Mouse (Mus musculus) forebrain, embryonic 13.5 days (tissue): ENCODE data around the gene Mreg. TPM values are rescaled to one million over a fixed set of nuclear protein-coding genes. Genes with fewer than 3 reads are reported as not detected.

ENCODE experiments used
- ATAC-seq: fragments of 200-750 bp; cut with Nextera tagmentation; 2 replicates; pipeline ENCODE4 v1.8.0; 2017
- H3K27ac ChIP-seq: fragments of 300-500 bp; sonication (generic); 2 replicates; pipeline ENCODE4 v1.5.1; 2015; ENCODE audit warnings: inconsistent platforms, mild to moderate bottlenecking, moderate library complexity
- H3K27me3 ChIP-seq: fragments of 300-500 bp; sonication (generic); 2 replicates; pipeline ENCODE4 v1.6.1; 2015; ENCODE audit warnings: mild to moderate bottlenecking, inconsistent platforms
- H3K36me3 ChIP-seq: fragments of 300-500 bp; sonication (generic); 2 replicates; pipeline ENCODE4 v1.6.1; 2015; ENCODE audit warnings: mild to moderate bottlenecking, inconsistent platforms; ENCODE audit not compliant: poor library complexity, severe bottlenecking
- H3K4me1 ChIP-seq: fragments of 300-500 bp; sonication (generic); 2 replicates; pipeline ENCODE4 v1.6.1; 2015; ENCODE audit warnings: inconsistent platforms
- H3K4me2 ChIP-seq: fragments of 300-500 bp; sonication (generic); 2 replicates; pipeline ENCODE4 v1.6.1; 2015; ENCODE audit warnings: inconsistent platforms, mild to moderate bottlenecking, moderate library complexity
- H3K4me3 ChIP-seq: fragments of 300-500 bp; sonication (generic); 2 replicates; pipeline ENCODE4 v1.5.1; 2015; ENCODE audit warnings: mild to moderate bottlenecking, inconsistent platforms
- H3K9ac ChIP-seq: fragments of 300-500 bp; sonication (generic); 2 replicates; pipeline ENCODE4 v1.6.1; 2015; ENCODE audit warnings: mild to moderate bottlenecking, inconsistent platforms
- H3K9me3 ChIP-seq: fragments of 300-500 bp; sonication (generic); replicated peaks from 2 replicates; pipeline ENCODE4 v1.6.1; 2016; ENCODE audit warnings: inconsistent platforms
- WGBS: fragments of 180-500 bp; shearing (Covaris S2); methylation state at CpG from one replicate; pipeline ENCODE4 v1.1.7; 2015; 5-methylcytosine and 5-hydroxymethylcytosine counted together
- polyA plus RNA-seq: library from polyadenylated mRNA; unstranded; fragments of >200 nt; fragmentation: Nextera tagmentation; extraction: Ambion mirVana; gene quantifications from 2 replicates; pipeline ENCODE4 v1.2.1, GENCODE M21; 2015

Gene Mreg
- polyA plus RNA-seq, 1 experiment from 2014 or later: 1.5 TPM

GRCm38 (mm10) chr1:72179947-72180346 is 32.2 kb downstream of the Mreg start:
- Histone ChIP-seq H3K27me3 (no peaks in the 10 kb centered on the region), H3K27ac (no peak overlapping the region), H3K9ac (no peak overlapping the region), H3K36me3 (no peaks in the 10 kb centered on the region), H3K4me2 (no peak overlapping the region), H3K4me1 (peaks cover 10% of the 10 kb centered on the region), H3K9me3 (no peaks in the 10 kb centered on the region), H3K4me3 (no peak overlapping the region)
- no peak for ATAC-seq
- WGBS: 87% methylated on average over 7 of the region's 7 CpGs

- H3K4me3 ChIP-seq: no peak overlapping the region
- H3K4me1 ChIP-seq: no peaks in the 10 kb centered on the region
- no peaks in the 10 kb centered on the region for H3K36me3 ChIP-seq
- H3K9ac ChIP-seq: no peak overlapping the region
- no peak overlapping the region for H3K4me2 ChIP-seq
- no peaks in the 10 kb centered on the region for H3K27me3 ChIP-seq
- ATAC-seq: no peak
- 85% methylated on average over 6 of the region's 6 CpGs for WGBS
- H3K27ac ChIP-seq: no peak overlapping the region
- H3K9me3 ChIP-seq: no peaks in the 10 kb centered on the region
These were observed 35.9 kb downstream of the Mreg start for GRCm38 (mm10) chr1:72176239-72176638.

- no peak for ATAC-seq
- H3K36me3 ChIP-seq: no peaks in the 10 kb centered on the region
- H3K4me1 ChIP-seq: no peaks in the 10 kb centered on the region
- no peak overlapping the region for H3K9ac ChIP-seq
- no peak overlapping the region for H3K4me2 ChIP-seq
- no peak overlapping the region for H3K4me3 ChIP-seq
- no peaks in the 10 kb centered on the region for H3K27me3 ChIP-seq
- H3K9me3 ChIP-seq: no peaks in the 10 kb centered on the region
- WGBS: 76% methylated on average over 7 of the region's 7 CpGs
- no peak overlapping the region for H3K27ac ChIP-seq
These were observed 37.9 kb downstream of the Mreg start for GRCm38 (mm10) chr1:72174183-72174582.

- no peaks in the 10 kb centered on the region for H3K27me3 ChIP-seq
- 81% methylated on average over 8 of the region's 8 CpGs for WGBS
- no peak for ATAC-seq
- H3K27ac ChIP-seq: no peak overlapping the region
- no peak overlapping the region for H3K4me3 ChIP-seq
- no peak overlapping the region for H3K9ac ChIP-seq
- no peaks in the 10 kb centered on the region for H3K36me3 ChIP-seq
- H3K9me3 ChIP-seq: no peaks in the 10 kb centered on the region
- no peak overlapping the region for H3K4me2 ChIP-seq
- H3K4me1 ChIP-seq: no peaks in the 10 kb centered on the region
These were observed 38.6 kb downstream of the Mreg start for GRCm38 (mm10) chr1:72173402-72174051.

GRCm38 (mm10) chr1:72172788-72173187 is 39.3 kb downstream of the Mreg start:
- Histone ChIP-seq H3K4me1 (no peaks in the 10 kb centered on the region), H3K36me3 (no peaks in the 10 kb centered on the region), H3K4me2 (no peak overlapping the region), H3K4me3 (no peak overlapping the region), H3K9me3 (no peaks in the 10 kb centered on the region), H3K27me3 (no peaks in the 10 kb centered on the region), H3K9ac (no peak overlapping the region), H3K27ac (no peak overlapping the region)
- WGBS: 87% methylated on average over 8 of the region's 8 CpGs
- ATAC-seq: no peak

- ATAC-seq: no peak
- Histone ChIP-seq H3K36me3 (no peaks in the 10 kb centered on the region), H3K27me3 (no peaks in the 10 kb centered on the region), H3K4me1 (no peaks in the 10 kb centered on the region), H3K9ac (no peak overlapping the region), H3K27ac (no peak overlapping the region), H3K4me3 (no peak overlapping the region), H3K9me3 (0 out of 2 replicates have a peak, but pooled peaks cover 3% of the 10 kb centered on the region), H3K4me2 (no peak overlapping the region)
- WGBS: 81% methylated on average over 13 of the region's 13 CpGs
These were observed 40.9 kb downstream of the Mreg start for GRCm38 (mm10) chr1:72171001-72171860.

GRCm38 (mm10) chr1:72167024-72167423 is 45.1 kb downstream of the Mreg start:
- H3K4me2 ChIP-seq: no peak overlapping the region
- no peaks in the 10 kb centered on the region for H3K4me1 ChIP-seq
- no peaks in the 10 kb centered on the region for H3K27me3 ChIP-seq
- no peak overlapping the region for H3K27ac ChIP-seq
- 0 out of 2 replicates have a peak, but pooled peaks cover 3% of the 10 kb centered on the region for H3K9me3 ChIP-seq
- 96% methylated on average over 10 of the region's 10 CpGs for WGBS
- H3K4me3 ChIP-seq: no peak overlapping the region
- no peak overlapping the region for H3K9ac ChIP-seq
- H3K36me3 ChIP-seq: no peaks in the 10 kb centered on the region
- no peak for ATAC-seq

- no peak for ATAC-seq
- 97% methylated on average over 5 of the region's 5 CpGs for whole genome bisulfite sequencing
These were observed 45.7 kb downstream of the Mreg start for GRCm38 (mm10) chr1:72166468-72166814.

GRCm38 (mm10) chr1:72165723-72166467 is 46.2 kb downstream of the Mreg start:
- no peak overlapping the region for H3K9ac ChIP-seq
- no peak overlapping the region for H3K4me3 ChIP-seq
- no peaks in the 10 kb centered on the region for H3K4me1 ChIP-seq
- 0 out of 2 replicates have a peak, but pooled peaks cover 3% of the 10 kb centered on the region for H3K9me3 ChIP-seq
- H3K27me3 ChIP-seq: no peaks in the 10 kb centered on the region
- no peaks in the 10 kb centered on the region for H3K36me3 ChIP-seq
- ATAC-seq: no peak
- H3K27ac ChIP-seq: no peak overlapping the region
- 89% methylated on average over 20 of the region's 20 CpGs for WGBS
- no peak overlapping the region for H3K4me2 ChIP-seq

More at GRCm38 (mm10) chr1:72166468-72166814, 45.7 kb downstream of the Mreg start:
- Histone ChIP-seq H3K9ac (no peak overlapping the region), H3K4me1 (no peaks in the 10 kb centered on the region), H3K9me3 (0 out of 2 replicates have a peak, but pooled peaks cover 3% of the 10 kb centered on the region), H3K27me3 (no peaks in the 10 kb centered on the region), H3K4me3 (no peak overlapping the region), H3K4me2 (no peak overlapping the region), H3K27ac (no peak overlapping the region), H3K36me3 (no peaks in the 10 kb centered on the region)

- no peak overlapping the region for H3K27ac ChIP-seq
- no peak for ATAC-seq
- H3K27me3 ChIP-seq: no peaks in the 10 kb centered on the region
- H3K36me3 ChIP-seq: no peaks in the 10 kb centered on the region
- 89% methylated on average over 7 of the region's 7 CpGs for WGBS
- H3K4me2 ChIP-seq: no peak overlapping the region
- H3K4me3 ChIP-seq: no peak overlapping the region
- no peaks in the 10 kb centered on the region for H3K9me3 ChIP-seq
- H3K4me1 ChIP-seq: no peaks in the 10 kb centered on the region
- H3K9ac ChIP-seq: no peak overlapping the region
These were observed 51.8 kb downstream of the Mreg start for GRCm38 (mm10) chr1:72160321-72160720.

- Histone ChIP-seq H3K9ac (no peak overlapping the region), H3K27ac (no peak overlapping the region), H3K36me3 (no peaks in the 10 kb centered on the region), H3K27me3 (no peaks in the 10 kb centered on the region), H3K9me3 (no peaks in the 10 kb centered on the region), H3K4me3 (no peak overlapping the region), H3K4me2 (no peak overlapping the region), H3K4me1 (0 out of 2 replicates have a peak, but pooled peaks cover 2% of the 10 kb centered on the region)
- no peak for ATAC-seq
These were observed 67.1 kb downstream of the Mreg start for GRCm38 (mm10) chr1:72145041-72145440.

GRCm38 (mm10) chr1:72144426-72144825 is 67.7 kb downstream of the Mreg start:
- H3K27me3 ChIP-seq: no peaks in the 10 kb centered on the region
- no peak overlapping the region for H3K9ac ChIP-seq
- H3K9me3 ChIP-seq: no peaks in the 10 kb centered on the region
- WGBS: 90% methylated on average over 4 of the region's 4 CpGs
- H3K27ac ChIP-seq: no peak overlapping the region
- ATAC-seq: no peak
- H3K36me3 ChIP-seq: no peaks in the 10 kb centered on the region
- no peak overlapping the region for H3K4me2 ChIP-seq
- H3K4me3 ChIP-seq: no peak overlapping the region
- H3K4me1 ChIP-seq: 0 out of 2 replicates have a peak, but pooled peaks cover 2% of the 10 kb centered on the region
